Mouse (Mus musculus) embryo, embryonic 11.5 days (tissue): ENCODE data around the gene Mlxipl.

Experiments
- DNase-seq: peaks from one replicate; pipeline ENCODE4 v3.0.0-alpha.2; 2012; ENCODE audit warnings: low read depth, low spot score

Gene Mlxipl

DNA sequence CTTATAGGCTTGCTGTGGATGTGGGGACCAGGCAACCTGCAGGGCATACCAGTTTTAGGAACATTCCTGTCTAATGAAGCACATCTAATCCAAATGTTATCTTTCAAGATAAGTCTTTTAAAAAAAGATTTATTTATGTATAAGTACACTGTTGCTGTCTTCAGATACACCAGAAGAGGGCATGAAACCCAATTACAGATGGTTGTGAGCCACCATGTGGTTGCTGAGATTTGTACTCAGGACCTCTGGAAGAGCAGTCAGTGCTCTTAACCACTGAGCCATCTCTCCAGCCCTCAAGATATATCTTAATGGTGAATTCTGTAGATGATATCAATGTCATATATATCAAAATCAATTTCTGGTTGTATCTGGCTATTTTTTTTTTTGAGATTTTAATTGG, 56.3 kb downstream of the Mlxipl start:
- no peak for DNase-seq

DNA sequence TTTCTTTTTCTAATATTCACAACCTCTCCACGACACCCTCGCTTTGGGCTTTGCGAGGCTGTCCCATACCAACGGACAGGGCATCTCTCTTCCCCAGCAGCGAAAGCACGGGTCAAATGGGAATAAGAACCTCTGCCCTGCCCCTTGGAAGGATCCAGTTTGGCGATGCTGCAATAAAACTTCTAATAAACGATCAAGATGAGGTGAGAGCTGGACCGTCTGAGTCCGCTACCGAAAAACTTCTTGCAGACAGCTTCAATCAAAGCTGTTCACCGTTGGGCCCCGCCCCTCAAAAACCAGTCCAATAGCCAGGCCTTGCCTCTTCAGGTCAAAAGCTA, 59.0 kb downstream of the Mlxipl start:
- no peak for DNase-seq

DNA sequence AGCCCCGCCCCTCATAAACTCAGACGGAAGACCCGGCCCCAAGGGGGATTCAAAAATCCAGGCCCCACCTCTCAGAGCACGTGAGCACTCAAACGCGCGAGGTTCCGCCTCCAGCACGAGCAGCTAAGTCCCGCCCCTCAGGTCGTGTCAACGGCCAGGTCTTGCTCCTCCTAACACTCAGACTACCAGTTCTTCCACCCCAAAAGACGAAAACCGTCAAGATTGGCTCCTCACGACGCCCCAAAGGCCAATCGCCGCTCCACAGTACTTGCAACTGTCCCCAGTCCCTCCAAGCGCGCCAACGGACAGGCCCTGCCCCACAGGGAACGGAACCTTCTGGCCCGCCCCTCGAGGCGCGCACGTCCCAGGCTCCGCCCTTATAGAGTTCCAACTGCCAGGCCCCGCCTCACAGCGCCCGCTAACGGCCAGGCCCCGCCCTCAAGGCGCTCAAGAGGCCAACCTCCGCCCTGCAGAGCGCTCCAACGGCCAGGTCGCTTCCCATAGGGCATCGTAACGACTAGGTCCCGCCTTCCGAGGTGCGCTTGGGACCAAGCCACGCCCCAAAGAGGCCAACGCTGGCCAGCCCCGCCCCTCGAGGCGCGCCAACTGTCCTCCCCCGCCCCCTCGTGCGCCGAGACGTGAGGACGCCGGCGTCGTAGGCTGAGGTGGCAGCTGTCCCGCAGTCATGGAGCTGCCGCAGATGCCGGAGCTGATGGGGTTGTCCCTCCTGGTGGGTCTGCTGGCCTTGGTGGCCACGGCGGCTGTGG, 59.5 kb downstream of the Mlxipl start, which contains the start of gene Tbl2:
Tbl2 (plus strand) TSS at position 605 of the 767 bp plus-strand sequence.
- DNase-seq, result peak; percentile 99

DNA sequence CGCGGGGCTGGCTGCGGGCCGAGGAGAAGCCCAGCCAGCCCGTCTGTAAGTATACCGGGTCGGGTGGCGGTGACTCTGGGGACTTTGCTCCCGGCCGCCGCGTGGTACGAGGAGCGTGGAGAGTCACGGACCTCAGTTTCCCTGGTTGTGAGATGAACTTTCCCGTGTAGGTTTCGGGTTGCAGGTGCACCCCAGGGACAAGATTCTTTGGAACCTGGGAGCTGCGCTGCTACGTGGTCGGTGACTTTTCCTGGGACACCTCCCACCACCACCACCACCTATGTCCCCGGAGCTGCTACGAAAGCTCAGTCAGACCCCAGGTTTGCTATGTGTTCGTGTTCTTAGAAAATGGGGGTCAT, 60.1 kb downstream of the Mlxipl start:
- DNase-seq, result no peak

DNA sequence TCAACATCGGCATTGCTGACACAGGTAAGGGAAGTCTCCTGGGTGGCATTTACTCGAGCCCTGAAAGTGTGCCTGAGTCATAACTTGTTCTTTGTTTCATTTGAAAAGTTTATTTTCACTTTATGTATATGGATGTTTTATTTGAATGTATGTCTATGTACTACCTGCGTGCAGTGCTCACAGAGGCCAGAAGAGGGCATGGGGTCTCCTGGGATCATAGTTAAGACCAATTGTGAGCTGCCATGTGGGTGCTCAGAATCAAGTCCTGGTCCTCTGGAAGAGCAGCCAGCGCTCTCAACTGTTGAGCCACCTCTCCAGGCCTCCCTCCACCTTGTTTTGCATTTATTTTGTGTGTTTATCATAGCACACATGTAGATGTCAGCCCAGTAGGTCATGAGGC, 66.8 kb downstream of the Mlxipl start:
- no peak for DNase-seq

DNA sequence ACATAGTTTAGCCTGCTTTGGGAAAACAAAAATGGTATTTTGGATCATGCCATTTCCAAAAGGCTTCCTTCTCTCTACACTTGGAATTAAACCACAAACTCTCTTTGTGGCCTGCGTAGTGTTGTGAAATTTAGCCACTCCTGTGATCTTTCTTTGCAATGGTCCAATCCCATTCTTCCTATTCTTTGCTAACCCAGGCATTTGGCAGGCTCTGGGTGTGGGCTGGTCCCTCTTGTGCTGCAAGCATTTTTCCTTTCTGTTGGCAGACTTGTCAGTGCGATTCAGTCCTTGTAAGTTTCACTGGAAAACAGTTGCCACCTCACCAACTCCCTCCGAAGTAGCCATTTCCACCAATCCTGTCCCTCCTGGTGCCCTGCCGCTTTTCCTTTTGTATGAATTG, 71.5 kb downstream of the Mlxipl start:
- DNase-seq, result no peak

DNA sequence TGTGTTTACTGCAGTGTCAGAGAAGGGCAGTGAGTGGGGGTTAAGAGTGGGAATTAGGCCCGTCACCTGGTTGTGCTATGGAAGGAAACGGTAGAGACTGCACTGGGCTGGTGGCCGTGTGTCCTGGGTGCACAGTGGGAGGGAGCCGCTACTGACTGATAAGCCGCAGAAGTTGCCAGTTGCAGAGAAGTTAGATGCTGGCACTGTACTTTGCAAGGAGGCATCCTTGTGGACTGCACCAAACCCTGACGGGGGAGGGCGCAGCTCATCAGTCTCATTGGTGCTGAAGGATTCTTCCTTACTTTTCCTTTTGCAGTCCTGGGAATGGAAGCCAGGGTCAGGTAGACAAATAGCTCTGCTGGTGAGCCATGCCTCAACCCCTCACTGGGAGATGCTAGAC, 72.0 kb downstream of the Mlxipl start:
- no peak for DNase-seq

DNA sequence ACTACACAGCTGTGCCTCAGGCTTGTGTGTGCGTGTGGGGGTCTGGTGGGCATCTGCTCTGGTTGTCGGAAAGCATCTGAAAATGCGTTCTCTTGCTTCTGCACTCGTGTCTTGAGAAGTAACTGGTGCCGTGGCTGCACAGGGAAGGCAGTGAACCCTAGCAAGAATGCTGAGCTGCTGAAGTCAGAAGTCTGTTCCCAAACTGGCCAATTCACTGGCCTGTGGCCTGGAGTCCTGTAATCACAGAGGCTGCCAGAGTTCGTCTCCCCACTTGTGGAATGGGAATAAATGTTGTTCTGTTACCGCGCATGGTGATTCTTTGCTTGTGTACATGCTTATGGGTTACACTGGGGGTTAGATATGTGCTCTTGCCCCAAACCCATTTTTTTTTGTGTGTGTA, 72.7 kb downstream of the Mlxipl start:
- DNase-seq, result no peak

DNA sequence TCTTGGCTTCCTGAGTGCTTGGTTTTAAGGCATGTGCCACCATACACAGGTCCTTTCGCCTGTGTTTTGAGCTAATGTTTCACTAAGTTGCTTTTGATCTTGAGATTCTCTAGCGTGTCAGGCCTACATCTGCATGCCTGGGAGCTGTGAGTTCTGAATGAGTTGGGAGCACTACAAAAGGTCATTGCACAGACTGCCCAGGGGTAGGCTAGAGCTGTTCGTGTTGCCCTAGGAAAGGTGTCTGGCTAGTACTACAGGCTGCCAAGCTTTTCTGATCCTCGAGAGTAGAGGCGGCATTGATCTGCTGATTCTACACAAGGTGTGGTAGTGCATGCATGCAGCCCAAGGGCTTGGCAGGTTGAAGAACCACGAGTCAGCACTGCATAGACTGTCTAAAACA, 73.1 kb downstream of the Mlxipl start:
- DNase-seq, result no peak

DNA sequence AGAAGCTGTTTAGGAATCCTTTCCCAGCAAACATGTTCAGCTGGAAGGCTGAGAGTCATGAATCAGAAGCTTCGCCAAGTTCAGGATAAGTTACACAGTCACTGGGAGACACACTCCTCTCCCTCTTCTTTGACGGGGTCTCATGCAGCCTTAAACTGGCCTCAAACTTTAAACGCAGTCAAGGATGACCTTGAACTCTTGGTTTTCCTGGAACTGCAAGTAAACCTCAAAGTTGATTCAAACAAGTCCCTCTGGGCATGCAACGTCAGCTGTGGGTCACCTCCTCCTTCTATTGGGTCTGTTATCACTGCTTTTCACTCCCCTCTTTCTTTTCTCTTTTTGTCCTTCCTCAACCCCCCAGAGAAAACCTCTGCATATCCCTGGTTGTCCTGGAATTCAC, 77.2 kb downstream of the Mlxipl start:
- no peak for DNase-seq

DNA sequence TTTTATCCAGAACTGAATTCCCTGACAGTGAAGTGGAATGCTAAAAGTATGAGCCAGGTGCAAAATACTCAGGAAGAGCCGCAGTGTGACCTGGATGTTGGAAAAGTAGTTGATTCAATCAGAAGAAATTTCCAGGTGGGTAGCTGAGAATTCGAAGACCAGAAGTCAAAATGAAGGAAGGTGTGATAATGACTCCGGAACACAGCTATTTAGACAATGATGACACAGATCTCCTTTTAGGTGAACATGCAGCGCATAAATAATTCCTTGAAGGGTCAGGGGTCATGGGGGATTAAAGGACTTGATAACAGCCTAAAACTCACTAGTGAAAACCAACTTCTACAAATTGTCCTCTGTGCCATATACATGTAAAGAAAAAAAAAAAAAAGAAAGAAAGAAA, 77.8 kb downstream of the Mlxipl start:
- no peak for DNase-seq

DNA sequence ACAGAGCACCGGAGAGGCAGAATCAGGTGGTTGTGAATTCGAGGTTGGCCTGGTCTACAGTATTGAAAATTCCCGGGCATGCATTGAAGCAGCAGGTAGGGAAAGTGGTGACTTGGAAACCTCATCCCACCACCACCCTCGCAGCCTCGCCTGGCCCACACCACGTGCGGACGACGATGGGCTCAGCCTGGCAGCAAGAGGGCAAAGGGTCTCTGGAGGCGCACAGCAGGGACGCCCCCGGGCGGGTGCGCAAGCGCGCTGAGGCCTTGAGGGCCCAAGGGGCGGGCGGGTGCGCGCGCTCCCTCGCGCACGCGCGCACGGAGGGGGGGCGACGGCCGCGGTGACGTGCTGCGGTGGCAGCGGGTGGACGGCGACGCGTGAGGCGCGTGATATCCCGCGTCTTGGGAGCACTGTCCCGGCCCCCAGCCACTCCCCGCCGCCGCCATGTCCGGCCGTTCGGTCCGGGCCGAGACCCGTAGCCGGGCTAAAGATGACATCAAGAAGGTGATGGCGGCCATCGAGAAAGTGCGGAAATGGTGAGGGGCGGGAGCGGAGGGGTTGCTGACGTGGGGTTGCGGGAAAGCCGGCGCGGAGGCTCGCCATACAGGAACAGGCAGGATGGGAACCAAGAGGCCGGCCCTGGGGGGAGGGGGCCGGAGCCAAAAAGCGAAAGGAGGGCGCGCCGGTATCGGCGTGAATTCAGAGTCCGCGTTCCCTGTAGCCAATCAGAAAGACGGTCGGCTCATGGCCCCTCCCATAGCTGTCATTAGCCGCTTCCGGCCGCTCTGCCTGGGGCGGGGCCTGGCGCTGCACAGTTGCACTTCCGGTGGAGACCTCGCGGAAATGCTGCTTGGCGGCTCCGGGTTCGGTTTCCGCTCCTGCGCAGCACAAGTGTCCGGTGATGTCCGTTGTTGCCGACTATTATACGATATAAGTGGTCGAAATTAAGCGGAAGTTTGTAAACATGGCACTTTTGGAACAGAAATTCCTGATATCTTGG, 78.7 kb downstream of the Mlxipl start, which contains the start of gene Bcl7b:
Bcl7b (plus strand) TSS at position 221 of the 1,000 bp plus-strand sequence.
- DNase-seq, result peak; percentile 93

DNA sequence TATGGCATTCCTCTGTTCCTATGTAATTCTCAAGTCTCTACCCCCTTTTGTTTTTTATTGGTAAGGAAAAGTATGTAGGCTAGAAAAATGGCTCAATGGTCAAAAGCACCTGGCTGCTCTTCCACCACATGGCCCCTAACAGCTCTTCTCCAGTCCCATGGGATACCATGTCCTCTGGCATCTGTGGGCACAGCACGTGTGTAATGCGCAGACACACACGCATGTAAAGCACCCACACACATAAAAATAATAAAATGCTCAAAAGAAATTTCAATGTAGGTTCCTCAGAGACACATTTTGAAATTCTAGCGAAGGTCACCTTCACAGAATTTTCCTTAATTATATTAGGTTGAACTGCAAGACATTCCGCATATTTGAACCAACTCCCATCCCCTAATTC, 79.8 kb downstream of the Mlxipl start:
- no peak for DNase-seq

DNA sequence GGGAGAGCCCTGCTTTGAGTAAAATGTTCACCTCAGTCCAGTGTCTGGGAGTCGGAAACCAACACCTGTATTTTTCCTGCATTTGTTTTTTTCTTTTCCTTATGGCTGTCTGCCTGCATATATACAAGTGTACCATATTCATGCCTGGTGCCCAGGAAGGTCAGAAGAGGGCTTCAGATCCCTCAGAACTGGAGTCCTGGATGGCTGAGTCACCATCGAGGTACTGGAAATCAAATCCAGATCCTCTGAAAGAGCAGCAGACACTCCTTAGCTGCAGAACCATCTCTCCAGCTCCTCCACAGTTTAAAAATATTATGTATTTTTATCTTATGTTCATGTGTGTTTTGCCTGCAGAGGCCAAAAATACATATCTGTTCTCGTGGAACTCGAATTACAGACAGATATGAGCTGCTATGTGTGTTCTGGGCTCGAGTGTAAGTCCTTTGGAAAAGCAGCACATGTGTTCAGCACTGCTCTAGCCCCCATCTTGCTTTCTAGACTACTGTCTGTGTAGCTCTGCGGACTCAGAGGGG, 82.1 kb downstream of the Mlxipl start:
- no peak for DNase-seq

DNA sequence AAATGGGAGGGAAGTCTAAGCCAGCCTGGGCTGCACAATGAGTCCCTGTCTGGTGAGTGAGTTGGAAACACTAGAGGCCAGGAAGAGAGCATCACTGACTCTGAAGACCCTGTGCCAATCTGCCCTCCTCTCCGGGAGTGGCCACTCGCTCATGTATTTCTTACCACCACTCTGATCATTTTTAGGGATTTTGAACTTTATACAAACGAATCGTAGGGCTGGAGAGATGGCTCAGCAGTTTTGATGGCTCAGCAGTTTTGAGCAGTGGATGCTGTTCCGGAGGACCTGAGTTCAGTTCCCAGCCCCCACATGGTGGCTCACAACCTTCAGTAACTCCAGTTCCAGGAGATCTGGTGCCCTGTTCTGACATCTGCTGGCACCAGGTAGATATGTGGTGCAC, 83.3 kb downstream of the Mlxipl start:
- no peak for DNase-seq

DNA sequence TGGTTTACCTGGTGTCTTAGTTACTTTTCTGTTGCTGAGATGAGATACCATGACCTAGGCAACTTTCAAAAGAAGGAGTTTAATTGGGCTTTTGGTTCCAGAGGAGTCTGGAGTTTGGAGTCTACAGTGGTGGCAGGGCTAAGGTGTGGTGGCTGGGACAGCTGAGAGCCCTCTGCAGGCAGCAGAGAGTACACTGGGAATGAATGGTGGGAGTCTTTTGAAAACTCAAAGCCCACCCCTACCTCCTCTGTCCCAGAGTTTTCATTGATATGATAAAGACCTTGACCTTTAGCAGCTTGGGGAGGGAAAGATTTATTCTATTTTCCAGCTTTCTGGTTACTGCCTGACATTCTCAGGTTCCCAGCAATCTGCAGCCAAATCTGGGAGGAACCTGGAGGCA, 85.4 kb downstream of the Mlxipl start:
- no peak for DNase-seq

DNA sequence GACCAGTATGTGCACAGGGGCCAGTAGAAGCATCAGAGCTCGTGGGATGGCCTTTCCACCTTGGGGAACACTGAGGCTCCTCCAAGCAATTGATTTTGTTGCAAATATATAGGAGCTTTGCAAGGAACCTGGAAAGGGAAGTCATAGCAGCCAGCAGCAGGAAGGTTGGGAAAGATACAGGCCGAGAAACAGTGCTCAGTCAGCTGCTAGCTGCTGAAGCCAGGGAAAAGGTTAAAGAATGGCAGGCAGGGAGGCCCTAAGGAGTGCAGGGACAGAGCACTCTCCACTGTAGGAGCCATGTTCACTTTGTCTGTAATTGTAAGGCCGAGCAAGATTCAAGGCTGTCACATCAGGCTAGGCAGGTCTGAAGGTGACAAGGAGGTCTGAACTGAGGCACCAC, 88.8 kb downstream of the Mlxipl start:
- no peak for DNase-seq

DNA sequence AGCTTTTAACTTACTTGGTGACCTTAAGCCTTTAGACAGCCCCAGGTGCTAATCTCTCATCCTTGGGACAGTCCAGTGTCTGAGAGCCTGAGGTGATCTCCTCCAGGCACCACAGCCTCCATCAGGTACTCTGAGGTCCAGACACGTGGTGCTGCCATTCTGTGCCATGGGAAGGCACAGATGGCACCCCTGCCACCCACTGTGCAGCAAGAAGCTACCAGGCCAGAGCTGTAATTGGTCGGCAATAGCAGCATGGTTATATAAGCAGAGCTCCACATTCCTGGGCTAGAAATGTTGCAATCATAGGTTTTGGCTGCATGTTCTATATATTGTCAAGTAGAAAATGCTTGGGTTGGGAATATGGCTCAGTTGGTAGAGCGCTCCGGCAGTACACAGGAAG, 89.3 kb downstream of the Mlxipl start:
- no peak for DNase-seq

DNA sequence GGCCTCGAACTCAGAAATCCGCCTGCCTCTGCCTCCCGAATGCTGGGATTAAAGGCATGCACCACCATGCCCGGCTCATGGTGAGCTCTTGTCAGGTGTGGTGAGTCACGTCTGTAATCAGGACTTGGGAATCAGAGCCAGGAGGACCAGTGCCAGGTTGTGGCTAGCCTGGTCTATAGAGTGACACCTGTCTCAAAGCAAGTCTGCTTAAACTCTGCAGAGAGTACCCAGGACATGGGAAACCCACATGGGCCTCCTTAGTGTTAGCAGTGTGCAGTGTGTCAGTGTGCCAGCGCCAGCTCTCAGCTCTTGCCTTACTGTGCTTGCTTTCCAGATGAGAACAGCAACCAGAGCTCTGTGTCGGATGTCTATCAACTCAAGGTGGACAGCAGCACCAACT, 89.9 kb downstream of the Mlxipl start:
- DNase-seq, result no peak

DNA sequence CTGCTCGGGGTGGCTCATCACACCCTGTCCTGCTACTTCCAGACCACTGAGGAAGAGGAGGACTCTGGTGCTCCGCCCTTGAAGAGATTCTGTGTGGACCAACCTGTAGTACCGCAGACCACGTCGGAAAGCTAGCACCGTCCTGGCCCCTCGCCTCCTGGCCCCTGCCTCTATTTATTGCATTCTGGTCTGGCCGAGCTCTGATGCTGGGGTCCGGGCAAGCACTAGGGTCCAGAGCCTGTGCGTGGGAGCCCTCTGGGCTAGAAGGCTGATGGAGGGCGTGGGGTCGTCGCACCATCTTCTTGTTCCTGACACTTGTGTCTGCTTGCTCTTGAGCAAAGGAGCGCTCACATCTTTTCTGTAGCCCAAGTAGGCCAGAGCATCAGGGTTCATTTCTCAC, 91.1 kb downstream of the Mlxipl start:
- no peak for DNase-seq

DNA sequence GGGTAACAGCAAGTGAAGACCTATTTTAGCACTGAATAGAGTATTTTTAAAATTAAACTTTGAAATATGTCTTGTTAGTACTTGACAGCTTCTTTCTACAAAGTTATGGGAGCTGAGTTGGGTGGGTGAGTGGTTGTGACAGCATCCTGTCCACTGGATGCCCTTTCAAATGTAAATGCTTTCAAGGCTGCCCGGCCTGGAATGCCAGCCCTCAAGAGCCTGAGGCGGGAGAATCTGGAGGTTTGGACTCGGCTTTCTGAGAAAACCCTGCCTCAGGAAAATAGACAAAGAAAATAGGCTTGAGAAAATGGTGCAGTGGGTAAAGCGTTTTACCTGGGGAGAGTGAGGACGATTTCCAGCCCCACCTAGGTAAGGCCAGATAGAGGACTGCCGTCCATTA, 92.1 kb downstream of the Mlxipl start:
- DNase-seq, result no peak

DNA sequence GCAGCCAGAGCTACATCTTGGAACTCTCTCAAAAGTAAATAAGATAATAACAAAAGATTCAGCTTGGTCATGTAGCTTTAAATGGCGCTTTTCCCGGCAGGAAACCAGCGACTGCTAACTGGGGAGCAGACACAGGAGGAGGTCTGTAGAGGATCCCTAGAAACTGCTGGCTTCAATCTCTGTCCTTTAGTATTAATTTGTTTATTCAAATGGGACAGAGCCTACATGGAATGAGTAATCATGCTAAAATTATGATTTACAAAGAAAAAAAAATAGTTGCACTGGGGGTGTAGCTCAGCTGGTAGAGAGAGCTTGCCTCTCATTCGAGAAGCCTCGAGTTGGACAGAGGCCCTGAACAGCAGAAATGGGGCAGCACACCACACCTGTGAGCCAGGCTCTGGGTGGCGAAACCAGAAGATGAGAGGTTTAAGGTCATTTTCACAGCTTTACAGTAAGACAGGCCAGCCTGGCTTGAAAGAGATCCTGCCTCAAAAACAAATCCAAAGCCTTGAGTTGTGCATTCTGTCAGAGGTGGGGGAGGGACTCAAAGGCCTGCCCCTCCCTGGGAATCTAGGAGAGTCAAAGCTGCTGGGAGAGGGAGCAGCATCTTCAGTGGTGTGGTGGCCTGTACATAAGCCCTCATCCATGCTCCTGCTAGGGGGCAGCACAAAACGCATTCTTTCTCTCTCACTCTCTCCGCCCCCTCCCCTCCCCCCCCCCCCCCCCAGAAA, 93.6 kb downstream of the Mlxipl start:
- DNase-seq, result no peak
